Mouse (Mus musculus) olfactory bulb, adult 2 months (tissue): Measurements from ENCODE around the gene Vwa7.

Experiments
- CTCF ChIP-seq: fragments of 200-500 bp; IDR thresholded peaks from 2 replicates; pipeline ENCODE4 v1.5.1; 2012; ENCODE audit warnings: low read depth, mild to moderate bottlenecking, low read length, moderate library complexity; ENCODE audit not compliant: insufficient read depth
- POLR2A ChIP-seq: fragments of 200-500 bp; IDR thresholded peaks from 2 replicates; pipeline ENCODE4 v1.6.1; 2012; ENCODE audit warnings: mild to moderate bottlenecking, low read depth, low read length, moderate library complexity; ENCODE audit not compliant: insufficient read depth

GRCm38 (mm10) chr17:35034896-35035295 is 18.5 kb downstream of the Vwa7 start:
- TF ChIP-seq POLR2A (no peak), CTCF (no peak)
